Comparison of ENCODE assay signal across 9 mouse cellular contexts in the genomic region with DNA sequence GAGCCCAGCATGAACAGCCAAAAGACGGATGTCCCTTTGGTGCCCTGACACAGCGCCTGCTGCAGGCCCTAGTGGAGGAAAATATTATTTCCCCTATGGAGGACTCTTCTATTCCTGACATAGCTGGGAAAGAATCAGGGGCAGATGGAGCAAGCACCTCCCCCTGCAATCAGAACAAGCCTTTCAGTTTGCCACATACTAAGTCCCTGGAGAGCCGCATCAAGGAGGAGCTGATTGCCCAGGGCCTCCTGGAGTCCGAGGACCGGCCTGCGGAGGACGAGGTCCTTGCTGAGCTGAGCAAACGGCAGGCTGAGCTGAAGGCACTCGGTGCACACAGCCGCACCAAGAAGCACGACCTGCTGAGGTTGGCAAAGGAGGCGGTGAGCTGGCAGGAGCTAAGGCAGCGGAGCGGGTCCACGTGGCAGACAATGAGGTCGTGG. TPM values are rescaled to one million over a fixed set of nuclear protein-coding genes. Genes with fewer than 3 reads are reported as not detected.
DNase-seq lines count a peak whose midpoint lies in the region; ATAC-seq lines count a peak whose summit lies in the region.
"Had no signal": no experiment of that assay in that cellular context is flagged by ENCODE, and none has a peak within 500 bp of the region (broad histone marks: within the 10 kb centered on the region; RNA-seq: fewer than 3 reads in every experiment).

No protein-coding gene starts in this region.

- H3K27me3 ChIP-seq in heart, embryonic 13.5 days (replicated peaks): peaks cover 13% of the 10 kb centered on the region
- H3K27me3 ChIP-seq in forebrain, embryonic 15.5 days: no peaks in the 10 kb centered on the region
- 0 out of 2 replicates have a peak, but pooled peaks cover 2% of the 10 kb centered on the region for H3K27me3 ChIP-seq in midbrain, embryonic 13.5 days

- no peaks in the 10 kb centered on the region for H3K4me1 ChIP-seq in heart, embryonic 13.5 days
- no peaks in the 10 kb centered on the region for H3K4me1 ChIP-seq in forebrain, embryonic 15.5 days
- 0 out of 2 replicates have a peak, but pooled peaks cover 7% of the 10 kb centered on the region for H3K4me1 ChIP-seq in midbrain, embryonic 13.5 days (replicated peaks)
- H3K4me1 ChIP-seq: liver, embryonic 15.5 days had no signal

- peak overlapping the region; percentile 24; the same call in 1 of the 2 replicates for H3K4me3 ChIP-seq in heart, embryonic 13.5 days
- no peak overlapping the region for H3K4me3 ChIP-seq in forebrain, embryonic 15.5 days
- no peak overlapping the region for H3K4me3 ChIP-seq in midbrain, embryonic 13.5 days (replicated peaks)
- H3K4me3 ChIP-seq: liver, embryonic 15.5 days had no signal

- no peaks in the 10 kb centered on the region for H3K9me3 ChIP-seq in heart, embryonic 13.5 days
- H3K9me3 ChIP-seq in forebrain, embryonic 15.5 days: no peaks in the 10 kb centered on the region
- H3K9me3 ChIP-seq in midbrain, embryonic 13.5 days: no peaks in the 10 kb centered on the region
- H3K9me3 ChIP-seq: liver, embryonic 15.5 days had no signal

- H3K36me3 ChIP-seq in heart, embryonic 13.5 days: no peaks in the 10 kb centered on the region
- H3K36me3 ChIP-seq in forebrain, embryonic 15.5 days: no peaks in the 10 kb centered on the region
- H3K36me3 ChIP-seq in midbrain, embryonic 13.5 days: no peaks in the 10 kb centered on the region
- H3K36me3 ChIP-seq: liver, embryonic 15.5 days had no signal

- 33% methylated on average over 16 of the region's 16 CpGs for WGBS in heart, embryonic 13.5 days
- WGBS in forebrain, embryonic 15.5 days: 41% methylated on average over 16 of the region's 16 CpGs
- WGBS in midbrain, embryonic 13.5 days: 44% methylated on average over 16 of the region's 16 CpGs

- DNase-seq in heart, postnatal 10 days: no peak
- DNase-seq in brain, adult 2 months (ENCODE audit: low read depth, low spot score): peak; percentile 83
- DNase-seq in adrenal gland, postnatal 4 days (ENCODE audit: low spot score in 2 of 2): no peak
- no peak for DNase-seq in left cerebral cortex, adult 11 months (ENCODE audit: low spot score)
- DNase-seq in spleen, postnatal 36 days (ENCODE audit: low spot score in 2 of 2): no peak

- no peak overlapping the region for H3K27ac ChIP-seq in heart, embryonic 13.5 days (replicated peaks)
- H3K27ac ChIP-seq in forebrain, embryonic 15.5 days (replicated peaks): no peak overlapping the region
- H3K27ac ChIP-seq in midbrain, embryonic 13.5 days: no peak overlapping the region
- H3K27ac ChIP-seq: liver, embryonic 15.5 days had no signal

- H3K4me2 ChIP-seq in heart, embryonic 13.5 days: peak overlapping the region; percentile 44
- peak overlapping the region; percentile 9 for H3K4me2 ChIP-seq in forebrain, embryonic 15.5 days (replicated peaks)
- no peak overlapping the region; the same call in 1 of the 2 replicates for H3K4me2 ChIP-seq in midbrain, embryonic 13.5 days (replicated peaks)
- H3K4me2 ChIP-seq: liver, embryonic 15.5 days had no signal

- no peak for ATAC-seq in heart, embryonic 13.5 days (ENCODE audit: extremely low read depth, insufficient number of reproducible peaks, low FRiP score, low TSS enrichment)
- no peak for ATAC-seq in forebrain, embryonic 15.5 days (replicated peaks)
- 0 out of 2 replicates have a peak, but pooled peaks have one; percentile 30 for ATAC-seq in midbrain, embryonic 13.5 days

- intact Hi-C loops in heart, postnatal 10 days (cut with DNase I): no loop called here

- no peak overlapping the region for H3K9ac ChIP-seq in heart, embryonic 13.5 days
- H3K9ac ChIP-seq in forebrain, embryonic 15.5 days (replicated peaks): no peak overlapping the region
- H3K9ac ChIP-seq in midbrain, embryonic 13.5 days (replicated peaks): no peak overlapping the region
- H3K9ac ChIP-seq: liver, embryonic 15.5 days had no signal

RNA-seq across cellular contexts. Expression of gene Srsf6, which starts 23.3 kb away (rescaled TPM):
- polyA plus RNA-seq in heart, embryonic 13.5 days (2015; fragmentation: Nextera tagmentation; extraction: Ambion mirVana): 125 and 132 TPM in 2 replicates
- 100 to 1,000 TPM; 115 to 127 TPM for total RNA-seq in heart, postnatal 10 days (2021)
- polyA plus RNA-seq in forebrain, embryonic 15.5 days (2015; fragmentation: Nextera tagmentation; extraction: Ambion mirVana): 172 and 180 TPM in 2 replicates
- 196 and 204 TPM in 2 replicates for polyA plus RNA-seq in midbrain, embryonic 13.5 days (2015; fragmentation: Nextera tagmentation; extraction: Ambion mirVana)
- total RNA-seq in adrenal gland, postnatal 4 days (2021): 100 to 1,000 TPM; 244 to 280 TPM

RNA-seq across cellular contexts. Expression of gene L3mbtl1, which starts 35.2 kb away (rescaled TPM):
- polyA plus RNA-seq in heart, embryonic 13.5 days (2015; fragmentation: Nextera tagmentation; extraction: Ambion mirVana): 0.05 TPM in 1 of 2 replicates, not detected in the other
- not detected for total RNA-seq in heart, postnatal 10 days (2021)
- 0.86 and 1.3 TPM in 2 replicates for polyA plus RNA-seq in forebrain, embryonic 15.5 days (2015; fragmentation: Nextera tagmentation; extraction: Ambion mirVana)
- 0.39 and 0.57 TPM in 2 replicates for polyA plus RNA-seq in midbrain, embryonic 13.5 days (2015; fragmentation: Nextera tagmentation; extraction: Ambion mirVana)
- total RNA-seq in adrenal gland, postnatal 4 days (2021): 1 to 10 TPM in 1 of 2 experiments, under 1 TPM in 1; 0.53 to 1.0 TPM
